Mouse (Mus musculus): ENCODE results near the gene Abat.

GRCm38 (mm10) chr16:8576901-8577300, 63.7 kb downstream of the Abat start:
- TF ChIP-seq CTCF (conservative IDR thresholded peaks at IDR 0.05; ENCODE audit: low read length) (no peak), NANOG (IDR thresholded peaks at IDR 0.05; ENCODE audit: borderline replicate concordance, low read length) (no peak)
